Mouse (Mus musculus) heart, adult 2 months (tissue): ENCODE measurements around the gene Pkp2.

Experiments used
- CTCF ChIP-seq: fragments of 200-600 bp; IDR thresholded peaks from 2 replicates; pipeline ENCODE4 v1.8.1; 2022; ENCODE audit warnings: antibody characterized with exemption, mild to moderate bottlenecking, moderate library complexity
- POLR2A ChIP-seq: fragments of 200-500 bp; IDR thresholded peaks from 2 replicates; pipeline ENCODE4 v1.6.1; 2011; ENCODE audit warnings: mild to moderate bottlenecking, low read depth, low read length, control low read depth; ENCODE audit not compliant: insufficient read depth

GRCm38 (mm10) chr16:16197374-16197773, 15.7 kb upstream of the Pkp2 start:
- peak; percentile 22; the same call in 1 of the 2 replicates for TF ChIP-seq CTCF
- TF ChIP-seq POLR2A = no peak
